ENCODE assay signal across 28 mouse cellular contexts in the genomic region with DNA sequence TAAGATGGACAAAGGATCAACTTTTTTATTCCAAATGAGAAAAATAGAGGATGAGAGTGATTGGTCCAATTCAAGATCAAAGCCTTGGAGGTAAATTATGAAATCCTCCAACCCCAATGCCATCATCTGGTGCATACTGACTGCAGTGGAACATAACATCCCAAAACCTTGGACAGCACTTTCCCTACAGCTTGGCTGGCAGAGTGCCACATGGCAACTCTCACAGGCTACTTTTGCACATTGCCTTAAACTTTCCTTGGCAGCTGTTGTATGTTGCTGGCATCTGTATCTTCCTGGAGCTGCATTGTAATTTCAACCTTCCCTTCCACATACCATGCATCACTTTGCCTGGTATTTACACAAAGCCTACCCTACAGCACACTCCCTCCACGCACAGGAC. TPM values are rescaled to one million over a fixed set of nuclear protein-coding genes. Genes with fewer than 3 reads are reported as not detected.
DNase-seq lines count a peak whose midpoint lies in the region; ATAC-seq and TF ChIP-seq lines count a peak whose summit lies in the region.
"Had no signal": no experiment of that assay in that cellular context is flagged by ENCODE, and none has a peak within 500 bp of the region (broad histone marks: within the 10 kb centered on the region; RNA-seq: fewer than 3 reads in every experiment).

No protein-coding gene starts in this region.

- intact Hi-C loops in gastrocnemius, postnatal 14 days (cut with DNase I; ENCODE audit: low total_unique reads), result no loop called here

- H3K9ac ChIP-seq in limb, embryonic 14.5 days (ENCODE audit: low read depth, low read length, severe bottlenecking), result no peak overlapping the region
- H3K9ac ChIP-seq: heart, embryonic 13.5 days; hindbrain, embryonic 14.5 days; limb, embryonic 15.5 days; liver, embryonic 14.5 days; lung, embryonic 15.5 days had no signal

- H3K9me3 ChIP-seq in limb, embryonic 14.5 days (ENCODE audit: control insufficient read depth, low read length), result no peaks in the 10 kb centered on the region
- H3K9me3 ChIP-seq in limb, embryonic 10.5 days (replicated peaks), result no peaks in the 10 kb centered on the region
- H3K9me3 ChIP-seq: forebrain, embryonic 10.5 days; heart, embryonic 13.5 days; limb, embryonic 15.5 days; lung, embryonic 15.5 days had no signal

- H3K4me1 ChIP-seq in limb, embryonic 14.5 days (ENCODE audit: control insufficient read depth, insufficient read depth, low read length), result no peaks in the 10 kb centered on the region
- H3K4me1 ChIP-seq in limb, embryonic 10.5 days, result no peaks in the 10 kb centered on the region
- H3K4me1 ChIP-seq: forebrain, embryonic 10.5 days; heart, embryonic 13.5 days; limb, embryonic 15.5 days; lung, embryonic 15.5 days had no signal

- ATAC-seq in limb, embryonic 14.5 days (ENCODE audit: low FRiP score, low read depth), result no peak

- H3K27me3 ChIP-seq in limb, embryonic 14.5 days (ENCODE audit: control insufficient read depth, insufficient read depth, low read length), result no peaks in the 10 kb centered on the region
- no peaks in the 10 kb centered on the region for H3K27me3 ChIP-seq in limb, embryonic 10.5 days (ENCODE audit: low read depth, poor library complexity, severe bottlenecking)
- H3K27me3 ChIP-seq: heart, embryonic 13.5 days; limb, embryonic 15.5 days; lung, embryonic 15.5 days had no signal

- no peak overlapping the region for H3K4me3 ChIP-seq in limb, embryonic 14.5 days (replicated peaks; ENCODE audit: low read length)
- H3K4me3 ChIP-seq in limb, embryonic 10.5 days, result no peak overlapping the region
- H3K4me3 ChIP-seq: forebrain, embryonic 10.5 days; heart, adult 2 months; heart, embryonic 13.5 days; limb, embryonic 15.5 days; lung, embryonic 15.5 days had no signal

- no peak overlapping the region for H3K4me2 ChIP-seq in limb, embryonic 14.5 days (replicated peaks; ENCODE audit: low read depth, low read length, severe bottlenecking)
- H3K4me2 ChIP-seq: heart, embryonic 13.5 days; hindbrain, embryonic 14.5 days; limb, embryonic 15.5 days; lung, embryonic 15.5 days had no signal

- H3K36me3 ChIP-seq in limb, embryonic 14.5 days (ENCODE audit: control insufficient read depth, insufficient read depth, low read length), result no peaks in the 10 kb centered on the region
- no peaks in the 10 kb centered on the region for H3K36me3 ChIP-seq in limb, embryonic 10.5 days
- H3K36me3 ChIP-seq: forebrain, embryonic 10.5 days; heart, embryonic 13.5 days; limb, embryonic 15.5 days; lung, embryonic 15.5 days had no signal

- WGBS in limb, embryonic 14.5 days, result 59% methylated on average over 1 of the region's 1 CpGs
- 79% methylated on average over 1 of the region's 1 CpGs for WGBS in limb, embryonic 10.5 days

- peak; percentile 17 for DNase-seq in adrenal gland, postnatal 14 days
- no peak for DNase-seq in adrenal gland, adult 2 months
- peak; percentile 5 for DNase-seq in gastrocnemius, postnatal 25 days
- no peak for DNase-seq in gastrocnemius, postnatal 14 days
- peak; percentile 44 for DNase-seq in limb, embryonic 14.5 days (ENCODE audit: low spot score)
- no peak for DNase-seq in limb, embryonic 10.5 days (ENCODE audit: low spot score)
- DNase-seq in testis, postnatal 10 days (ENCODE audit: low spot score), result peak; percentile 44
- no peak for DNase-seq in testis, postnatal 14 days (ENCODE audit: low spot score)
- DNase-seq: cerebellum, adult 8-10 months; gastrocnemius, postnatal 36 days; heart, adult 2 months; heart, postnatal 14 days; kidney, adult 2 months; kidney, postnatal 25 days; layer of hippocampus, postnatal 36 days; lung, postnatal 4 days; midbrain, embryonic 14.5 days; thymus, adult 18-20 months; thymus, postnatal 36 days had no signal

- TF ChIP-seq POLR2A in limb, embryonic 14.5 days (IDR thresholded peaks at IDR 0.05; ENCODE audit: borderline replicate concordance, extremely low read depth, insufficient read depth, insufficient read length), result no peak

- no peak overlapping the region for H3K27ac ChIP-seq in limb, embryonic 14.5 days (replicated peaks; ENCODE audit: low read depth, low read length)
- H3K27ac ChIP-seq in limb, embryonic 10.5 days, result no peak overlapping the region
- H3K27ac ChIP-seq: forebrain, embryonic 10.5 days; heart, adult 2 months; heart, embryonic 13.5 days; hindbrain, embryonic 14.5 days; limb, embryonic 15.5 days; liver, embryonic 14.5 days; lung, embryonic 15.5 days had no signal

RNA-seq across cellular contexts. Expression of gene Gabra2, which starts 19.6 kb away (rescaled TPM):
- total RNA-seq in adrenal gland, postnatal 14 days (2021), result 0.07 and 0.19 TPM in 2 replicates
- under 1 TPM in 1 of 2 experiments, not detected in 1; 0.10 TPM for total RNA-seq in adrenal gland, adult 2 months (2021)
- polyA plus RNA-seq in adrenal gland, adult 2 months (2012; rRNA removed), result not detected in 2 replicates
- under 1 TPM; 0.20 to 0.48 TPM for total RNA-seq in gastrocnemius, postnatal 25 days (2021)
- total RNA-seq in gastrocnemius, postnatal 14 days (2021), result under 1 TPM; 0.20 to 0.41 TPM
- 0.40 and 0.63 TPM in 2 replicates for polyA plus RNA-seq in limb, embryonic 14.5 days (2012; rRNA removed)
- 0.54 and 1.2 TPM in 2 replicates for polyA plus RNA-seq in limb, embryonic 14.5 days (2014; fragmentation: Nextera tagmentation; extraction: Ambion mirVana)
- 1.2 and 2.0 TPM in 2 replicates for polyA plus RNA-seq in limb, embryonic 10.5 days (2016; fragmentation: Nextera tagmentation; extraction: Ambion mirVana)
- total RNA-seq: common myeloid progenitor, adult 5-6 weeks; heart, postnatal 14 days; megakaryocyte-erythroid progenitor cell, adult 5-6 weeks had no signal
- polyA plus RNA-seq: kidney, adult 2 months; spleen, adult 2 months had no signal

Comparison
In these comparisons a context has a peak if more than half of its experiments do, and no peak if none do; other contexts are left out.
1. DNase-seq: peak in adrenal gland, postnatal 14 days (single experiment), gastrocnemius, postnatal 25 days (single experiment), limb, embryonic 14.5 days (single experiment) and testis, postnatal 10 days (single experiment); none in adrenal gland, adult 2 months (single experiment), gastrocnemius, postnatal 14 days (single experiment), limb, embryonic 10.5 days (single experiment) and testis, postnatal 14 days (single experiment).